Mouse (Mus musculus): ENCODE results near the gene Atad5.

GRCm38 (mm10) chr11:80153857-80154495, 64.8 kb downstream of the Atad5 start, which contains the start of gene Adap2:
- TF ChIP-seq CTCF (IDR thresholded peaks at IDR 0.05; ENCODE audit: borderline replicate concordance, extremely low read depth, insufficient read depth, insufficient read length) (no peak), POLR2A (IDR thresholded peaks at IDR 0.05; ENCODE audit: borderline replicate concordance, extremely low read depth, insufficient read depth, insufficient read length, poor library complexity, severe bottlenecking) (no peak)
